Mouse (Mus musculus): ENCODE results near the gene Gm13696. TPM values are rescaled to one million over a fixed set of nuclear protein-coding genes. Genes with fewer than 3 reads are reported as not detected.
A peak's percentile ranks its signal among the peaks of the same experiment; 100 is the strongest.

The Gm13696 gene
- polyA plus RNA-seq, 1 experiment: not detected

DNA sequence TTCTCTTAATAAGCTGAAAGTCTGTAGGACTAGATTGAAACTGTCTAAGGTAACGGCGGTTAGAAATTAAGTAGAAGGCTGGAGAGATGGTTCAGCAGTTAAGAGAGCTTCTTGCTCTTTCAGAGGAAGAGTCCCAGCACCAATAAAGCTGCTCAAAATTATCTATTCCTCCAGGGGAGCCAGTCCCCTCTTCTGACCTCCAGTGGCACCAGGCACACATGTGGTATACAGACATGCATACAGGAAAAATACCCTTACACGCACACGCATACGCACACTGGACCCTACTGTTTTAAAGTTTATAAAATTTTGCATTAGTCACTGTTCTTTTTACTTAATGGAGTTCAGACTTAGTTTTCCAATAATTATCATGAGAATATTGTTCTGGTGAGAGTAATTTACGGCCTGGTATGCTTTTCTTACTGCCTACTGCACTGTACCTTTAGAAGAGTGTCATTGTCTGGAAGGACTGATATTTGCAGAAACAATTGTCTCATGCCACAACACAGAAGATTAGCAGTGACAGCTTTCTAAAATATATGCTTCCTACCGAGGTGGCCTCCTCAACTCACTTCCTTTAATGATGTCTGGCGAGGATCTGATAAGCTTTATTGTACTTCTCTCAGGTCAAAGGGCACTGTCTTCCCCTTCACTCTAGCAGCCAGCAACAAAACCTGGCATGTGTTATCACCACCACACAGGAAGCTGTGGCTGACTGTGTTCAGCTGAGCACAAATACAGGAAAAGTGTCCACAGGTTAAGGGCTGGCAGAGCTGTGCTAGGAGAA is 46.8 kb downstream of the Gm13696 start:
- Histone ChIP-seq H3K36me3 (ENCODE audit: control insufficient read depth, insufficient read depth, low read length) (no peaks in the 10 kb centered on the region), H3K27me3 (replicated peaks; ENCODE audit: control insufficient read depth, insufficient read depth, low read length) (no peaks in the 10 kb centered on the region), H3K27ac (ENCODE audit: insufficient read depth, low read depth, low read length) (peak overlapping the region; percentile 64), H3K4me3 (ENCODE audit: insufficient read depth, low read depth, low read length) (no peak overlapping the region), H3K4me1 (ENCODE audit: control insufficient read depth, insufficient read depth, low read length) (no peaks in the 10 kb centered on the region)
- TF ChIP-seq POLR2A (IDR thresholded peaks at IDR 0.05; ENCODE audit: low read depth, low read length) (no peak), CTCF (conservative IDR thresholded peaks at IDR 0.05; ENCODE audit: insufficient read depth, insufficient read length, low read depth, low read length) (no peak)
- WGBS: 67% methylated on average over 8 of the region's 8 CpGs
- peak; percentile 89 for DNase-seq

DNA sequence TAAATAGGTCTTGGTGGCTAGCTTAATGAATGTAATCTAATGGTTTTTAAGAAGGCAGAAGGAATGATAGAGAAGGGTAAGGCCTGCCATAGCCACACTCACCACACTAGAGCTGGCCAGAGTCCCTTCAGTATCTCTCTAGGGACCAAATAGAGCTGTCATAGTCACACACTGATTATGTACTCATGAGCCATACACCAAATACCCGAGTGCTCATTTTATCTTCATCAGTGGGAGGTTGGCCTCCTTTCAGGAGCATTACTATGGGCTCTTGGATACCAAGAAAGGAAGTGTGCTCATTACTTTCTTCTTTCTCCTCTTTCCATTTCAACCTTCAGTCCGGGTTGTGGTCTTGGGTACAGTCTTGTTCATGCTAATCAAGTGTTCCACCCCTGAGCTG is 49.0 kb downstream of the Gm13696 start:
- WGBS: 88% methylated on average over 2 of the region's 2 CpGs
- no peak for DNase-seq

DNA sequence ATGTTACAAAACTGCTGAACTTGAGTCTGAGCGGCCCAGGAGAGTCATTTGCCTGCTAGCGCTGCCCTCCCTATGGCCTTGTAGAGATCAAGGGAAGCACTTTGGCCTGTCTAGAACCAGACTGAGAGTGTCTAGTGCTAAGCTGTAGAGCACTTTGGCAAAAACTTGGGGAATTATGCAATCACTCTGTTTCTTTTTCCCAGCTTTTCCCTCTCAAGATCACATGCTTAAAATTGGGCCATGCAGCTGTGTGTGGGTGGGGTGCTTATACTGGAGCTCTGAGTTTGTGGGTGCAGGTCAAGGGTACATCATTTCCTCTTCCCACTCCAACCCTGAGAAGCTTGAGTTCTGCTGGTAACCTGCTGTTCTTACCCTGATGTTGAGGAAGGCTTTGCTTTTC is 50.0 kb downstream of the Gm13696 start:
- TF ChIP-seq CTCF (conservative IDR thresholded peaks at IDR 0.05; ENCODE audit: insufficient read depth, insufficient read length, low read depth, low read length) (no peak), POLR2A (IDR thresholded peaks at IDR 0.05; ENCODE audit: low read depth, low read length) (no peak)
- no peak overlapping the region for H3K4me3 ChIP-seq (ENCODE audit: insufficient read depth, low read depth, low read length)
- no peaks in the 10 kb centered on the region for H3K36me3 ChIP-seq (ENCODE audit: control insufficient read depth, insufficient read depth, low read length)
- DNase-seq: peak; percentile 30
- no peak overlapping the region for H3K27ac ChIP-seq (ENCODE audit: insufficient read depth, low read depth, low read length)
- no peaks in the 10 kb centered on the region for H3K4me1 ChIP-seq (ENCODE audit: control insufficient read depth, insufficient read depth, low read length)
- WGBS: 69% methylated on average over 2 of the region's 2 CpGs
- H3K27me3 ChIP-seq (replicated peaks; ENCODE audit: control insufficient read depth, insufficient read depth, low read length): no peaks in the 10 kb centered on the region

More for the DNA sequence above, 49.0 kb downstream of the Gm13696 start:
- no peaks in the 10 kb centered on the region for H3K27me3 ChIP-seq (replicated peaks; ENCODE audit: control insufficient read depth, insufficient read depth, low read length)
- TF ChIP-seq CTCF (conservative IDR thresholded peaks at IDR 0.05; ENCODE audit: insufficient read depth, insufficient read length, low read depth, low read length): no peak
- no peak for TF ChIP-seq POLR2A (IDR thresholded peaks at IDR 0.05; ENCODE audit: low read depth, low read length)
- H3K27ac ChIP-seq (ENCODE audit: insufficient read depth, low read depth, low read length): no peak overlapping the region
- no peak overlapping the region for H3K4me3 ChIP-seq (ENCODE audit: insufficient read depth, low read depth, low read length)
- H3K36me3 ChIP-seq (ENCODE audit: control insufficient read depth, insufficient read depth, low read length): no peaks in the 10 kb centered on the region
- H3K4me1 ChIP-seq (ENCODE audit: control insufficient read depth, insufficient read depth, low read length): no peaks in the 10 kb centered on the region

DNA sequence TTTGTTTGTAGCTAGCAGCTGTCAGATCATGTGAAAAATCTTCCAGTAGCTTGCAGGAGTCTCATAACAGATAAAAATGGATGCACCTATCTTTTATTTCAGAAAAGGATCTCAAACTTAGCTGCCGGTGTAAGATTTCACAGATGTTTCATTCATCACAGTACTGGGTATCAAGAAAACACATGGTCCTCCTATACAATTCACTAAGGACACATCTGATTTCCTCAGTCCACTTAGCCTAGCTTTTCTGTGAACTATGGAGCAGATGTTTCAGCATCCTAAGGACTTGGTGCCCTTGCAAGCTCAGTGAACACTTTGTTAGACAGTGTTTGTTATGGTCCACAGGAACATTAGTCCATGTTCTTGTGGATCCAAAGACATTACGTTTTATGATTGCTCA is 50.4 kb downstream of the Gm13696 start:
- WGBS: 82% methylated on average over 2 of the region's 2 CpGs
- no peaks in the 10 kb centered on the region for H3K4me1 ChIP-seq (ENCODE audit: control insufficient read depth, insufficient read depth, low read length)
- H3K4me3 ChIP-seq (ENCODE audit: insufficient read depth, low read depth, low read length): no peak overlapping the region
- no peaks in the 10 kb centered on the region for H3K27me3 ChIP-seq (replicated peaks; ENCODE audit: control insufficient read depth, insufficient read depth, low read length)
- no peak for DNase-seq
- no peak overlapping the region for H3K27ac ChIP-seq (ENCODE audit: insufficient read depth, low read depth, low read length)
- H3K36me3 ChIP-seq (ENCODE audit: control insufficient read depth, insufficient read depth, low read length): no peaks in the 10 kb centered on the region
- TF ChIP-seq POLR2A (IDR thresholded peaks at IDR 0.05; ENCODE audit: low read depth, low read length) (no peak), CTCF (conservative IDR thresholded peaks at IDR 0.05; ENCODE audit: insufficient read depth, insufficient read length, low read depth, low read length) (no peak)

Other genes with a start within 250 kb of the Gm13696 start
- gene Itgav, start 248.7 kb upstream of the Gm13696 start, polyA plus RNA-seq (2012; rRNA removed): 75.4 and 75.9 TPM in 2 replicates
- gene Fam171b, start 160.5 kb upstream of the Gm13696 start, polyA plus RNA-seq (2012; rRNA removed): 0.11 and 0.17 TPM in 2 replicates
- gene Zswim2, start 31.9 kb upstream of the Gm13696 start, polyA plus RNA-seq (2012; rRNA removed): not detected in 2 replicates
- not detected in 2 replicates for gene Gm13698, start 17.4 kb upstream of the Gm13696 start, polyA plus RNA-seq (2012; rRNA removed)
- gene Gm13693, start 11.6 kb upstream of the Gm13696 start, polyA plus RNA-seq (2012; rRNA removed): not detected in 2 replicates
- not detected in 2 replicates for gene Gm13695, start 5.8 kb upstream of the Gm13696 start, polyA plus RNA-seq (2012; rRNA removed)
- not detected in 2 replicates for gene Gm13694, start 5.8 kb downstream of the Gm13696 start, polyA plus RNA-seq (2012; rRNA removed)
- not detected in 2 replicates for gene Gm13697, start 11.6 kb downstream of the Gm13696 start, polyA plus RNA-seq (2012; rRNA removed)
- not detected in 2 replicates for gene Gm13691, start 17.4 kb downstream of the Gm13696 start, polyA plus RNA-seq (2012; rRNA removed)